Mouse (Mus musculus) hematopoietic stem cell, adult 5-6 weeks (primary cell): ENCODE data around the gene Cerkl. TPM values are rescaled to one million over a fixed set of nuclear protein-coding genes. Genes with fewer than 3 reads are reported as not detected.

Experiments used
- ATAC-seq, 2 experiments: fragments of 125-278 bp in 1 of 2; replicated peaks in 1 of 2; 2 replicates each; pipeline ENCODE4 v1.8.0; 2016 to 2017; ENCODE audit warnings: inconsistent platforms in 2 of 2, mild to moderate bottlenecking in 2 of 2, moderate number of reproducible peaks in 2 of 2, low read depth in 1 of 2, moderate TSS enrichment in 1 of 2; ENCODE audit not compliant: low FRiP score in 2 of 2, poor library complexity in 2 of 2, severe bottlenecking in 2 of 2, insufficient read depth in 1 of 2, low TSS enrichment in 1 of 2
- total RNA-seq: library from RNA; stranded (forward); fragments of 172-1452, 232-1000 nt; gene quantifications from 2 replicates; pipeline ENCODE4 v1.2.3, GENCODE M21; 2017

Gene Cerkl
- total RNA-seq, 1 experiment from 2014 or later: 7.8 TPM

- no peak for ATAC-seq
Observed at GRCm38 (mm10) chr2:79290149-79290548, 166.4 kb downstream of the Cerkl start.

- ATAC-seq: no peak
Observed at GRCm38 (mm10) chr2:79284206-79284605, 172.4 kb downstream of the Cerkl start.

Other genes starting within 250 kb of the Cerkl start
- 117 and 133 TPM in 2 replicates for gene Itga4, start 201.4 kb downstream of the Cerkl start, total RNA-seq
- gene Neurod1, start within 50 bp of the Cerkl start, total RNA-seq: not detected in 2 replicates
- gene Itprid2, start 178.6 kb upstream of the Cerkl start, total RNA-seq: 19.5 and 23.8 TPM in 2 replicates